Mouse (Mus musculus): ENCODE results near the gene Olfr601. TPM values are rescaled to one million over a fixed set of nuclear protein-coding genes. Genes with fewer than 3 reads are reported as not detected.
"Not testable (repeated sequence)": the region's sequence is repeated elsewhere in the genome, so short reads cannot be mapped to it uniquely, and the experiment has no call there.

The Olfr601 gene
- polyA plus RNA-seq, 1 experiment from 2014 or later = not detected

DNA sequence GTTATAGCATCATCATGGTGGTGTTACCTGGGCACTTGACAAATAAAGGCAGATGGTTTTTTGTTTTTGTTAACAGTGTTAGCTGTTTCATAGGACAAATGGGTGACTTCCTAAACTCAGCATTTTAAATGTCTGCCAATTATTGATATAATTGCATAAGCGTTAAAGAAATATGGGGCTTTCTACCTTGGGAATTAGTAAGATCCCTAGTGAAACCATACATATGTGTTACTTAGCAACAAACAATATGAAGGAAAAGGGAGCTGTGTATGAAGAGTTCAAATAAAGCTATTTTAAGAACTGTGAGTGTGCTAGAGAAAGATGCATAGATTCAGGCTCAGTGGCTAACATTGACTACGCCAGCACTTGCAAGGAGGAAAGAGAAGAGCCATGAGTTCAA is 46.4 kb downstream of the Olfr601 start, which contains the start of gene Olfr597:
TSS of gene Olfr597 (plus strand) at position 301 of the 400 bp plus-strand sequence.
- H3K9me3 ChIP-seq (replicated peaks; ENCODE audit: control insufficient read depth, low read length); ATAC-seq (replicated peaks; ENCODE audit: insufficient number of reproducible peaks, low FRiP score, low TSS enrichment, low read depth); H3K9ac ChIP-seq (replicated peaks; ENCODE audit: low read length); H3K36me3 ChIP-seq (replicated peaks; ENCODE audit: control insufficient read depth, insufficient read depth, low read depth, low read length); H3K4me1 ChIP-seq (ENCODE audit: control insufficient read depth, insufficient read depth, low read length); H3K4me2 ChIP-seq (ENCODE audit: low read depth, low read length); DNase-seq (ENCODE audit: low spot score); H3K27ac ChIP-seq (replicated peaks; ENCODE audit: low read depth, low read length); H3K4me3 ChIP-seq (ENCODE audit: low read depth, low read length); H3K27me3 ChIP-seq (ENCODE audit: control insufficient read depth, insufficient read depth, low read length): not testable (repeated sequence)
- WGBS = 75% methylated on average over 2 of the region's 2 CpGs

Other genes with a start within 250 kb of the Olfr601 start
- gene Olfr586, start 237.0 kb downstream of the Olfr601 start, polyA plus RNA-seq (2014; fragmentation: Nextera tagmentation; extraction: Ambion mirVana) = not detected in 2 replicates
- gene Olfr588-ps1, start 221.8 kb downstream of the Olfr601 start, polyA plus RNA-seq (2014; fragmentation: Nextera tagmentation; extraction: Ambion mirVana) = not detected in 2 replicates
- gene Olfr589, start 206.3 kb downstream of the Olfr601 start, polyA plus RNA-seq (2014; fragmentation: Nextera tagmentation; extraction: Ambion mirVana) = not detected in 2 replicates
- gene Olfr591, start 184.3 kb downstream of the Olfr601 start, polyA plus RNA-seq (2014; fragmentation: Nextera tagmentation; extraction: Ambion mirVana) = not detected in 2 replicates
- gene Olfr592, start 177.9 kb downstream of the Olfr601 start, polyA plus RNA-seq (2014; fragmentation: Nextera tagmentation; extraction: Ambion mirVana) = not detected in 2 replicates
- not detected in 2 replicates for gene Olfr593, start 150.8 kb downstream of the Olfr601 start, polyA plus RNA-seq (2014; fragmentation: Nextera tagmentation; extraction: Ambion mirVana)
- gene Olfr594, start 145.7 kb downstream of the Olfr601 start, polyA plus RNA-seq (2014; fragmentation: Nextera tagmentation; extraction: Ambion mirVana) = not detected in 2 replicates
- not detected in 2 replicates for gene Usp17ld, start 110.2 kb downstream of the Olfr601 start, polyA plus RNA-seq (2014; fragmentation: Nextera tagmentation; extraction: Ambion mirVana)
- not detected in 2 replicates for gene Olfr596, start 57.0 kb downstream of the Olfr601 start, polyA plus RNA-seq (2014; fragmentation: Nextera tagmentation; extraction: Ambion mirVana)
- gene Olfr597, start 46.3 kb downstream of the Olfr601 start, polyA plus RNA-seq (2014; fragmentation: Nextera tagmentation; extraction: Ambion mirVana) = not detected in 2 replicates
- not detected in 2 replicates for gene Olfr598, start 39.1 kb downstream of the Olfr601 start, polyA plus RNA-seq (2014; fragmentation: Nextera tagmentation; extraction: Ambion mirVana)
- not detected in 2 replicates for gene Olfr599, start 26.7 kb downstream of the Olfr601 start, polyA plus RNA-seq (2014; fragmentation: Nextera tagmentation; extraction: Ambion mirVana)
- not detected in 2 replicates for gene Olfr600, start 13.0 kb downstream of the Olfr601 start, polyA plus RNA-seq (2014; fragmentation: Nextera tagmentation; extraction: Ambion mirVana)
- not detected in 2 replicates for gene Olfr603, start 23.5 kb upstream of the Olfr601 start, polyA plus RNA-seq (2014; fragmentation: Nextera tagmentation; extraction: Ambion mirVana)
- not detected in 2 replicates for gene Usp17lc, start 52.4 kb upstream of the Olfr601 start, polyA plus RNA-seq (2014; fragmentation: Nextera tagmentation; extraction: Ambion mirVana)
- not detected in 2 replicates for gene Olfr605, start 82.8 kb upstream of the Olfr601 start, polyA plus RNA-seq (2014; fragmentation: Nextera tagmentation; extraction: Ambion mirVana)
- gene Olfr606, start 86.4 kb upstream of the Olfr601 start, polyA plus RNA-seq (2014; fragmentation: Nextera tagmentation; extraction: Ambion mirVana) = not detected in 2 replicates
- not detected in 2 replicates for gene Olfr607, start 101.5 kb upstream of the Olfr601 start, polyA plus RNA-seq (2014; fragmentation: Nextera tagmentation; extraction: Ambion mirVana)
- gene Olfr608, start 107.2 kb upstream of the Olfr601 start, polyA plus RNA-seq (2014; fragmentation: Nextera tagmentation; extraction: Ambion mirVana) = not detected in 2 replicates
- gene Olfr609, start 135.4 kb upstream of the Olfr601 start, polyA plus RNA-seq (2014; fragmentation: Nextera tagmentation; extraction: Ambion mirVana) = not detected in 2 replicates
- not detected in 2 replicates for gene Olfr610, start 149.5 kb upstream of the Olfr601 start, polyA plus RNA-seq (2014; fragmentation: Nextera tagmentation; extraction: Ambion mirVana)
- not detected in 2 replicates for gene Olfr611, start 158.2 kb upstream of the Olfr601 start, polyA plus RNA-seq (2014; fragmentation: Nextera tagmentation; extraction: Ambion mirVana)
- gene Olfr612, start 180.1 kb upstream of the Olfr601 start, polyA plus RNA-seq (2014; fragmentation: Nextera tagmentation; extraction: Ambion mirVana) = not detected in 2 replicates
- gene Olfr613, start 185.4 kb upstream of the Olfr601 start, polyA plus RNA-seq (2014; fragmentation: Nextera tagmentation; extraction: Ambion mirVana) = not detected in 2 replicates
- not detected in 2 replicates for gene Olfr615, start 193.4 kb upstream of the Olfr601 start, polyA plus RNA-seq (2014; fragmentation: Nextera tagmentation; extraction: Ambion mirVana)
- not detected in 2 replicates for gene Olfr616, start 206.5 kb upstream of the Olfr601 start, polyA plus RNA-seq (2014; fragmentation: Nextera tagmentation; extraction: Ambion mirVana)
- not detected in 2 replicates for gene Olfr617, start 210.4 kb upstream of the Olfr601 start, polyA plus RNA-seq (2014; fragmentation: Nextera tagmentation; extraction: Ambion mirVana)
- not detected in 2 replicates for gene Olfr618, start 227.4 kb upstream of the Olfr601 start, polyA plus RNA-seq (2014; fragmentation: Nextera tagmentation; extraction: Ambion mirVana)
- gene Olfr619, start 237.9 kb upstream of the Olfr601 start, polyA plus RNA-seq (2014; fragmentation: Nextera tagmentation; extraction: Ambion mirVana) = not detected in 2 replicates
- not detected in 2 replicates for gene Olfr620, start 249.9 kb upstream of the Olfr601 start, polyA plus RNA-seq (2014; fragmentation: Nextera tagmentation; extraction: Ambion mirVana)

All from embryonic facial prominence, embryonic 11.5 days (tissue).